Mouse (Mus musculus) layer of hippocampus, adult 8-10 months (tissue): ENCODE measurements at regions not wholly inside any gene's neighbourhood (a gene's known extent, or its start where the extent isn't known, plus 50 kb on each side); places are given as distances from the start of the nearest gene placed in this dataset.
A peak's percentile ranks its signal among the peaks of the same experiment; 100 is the strongest.
"Not testable (repeated sequence)": the region's sequence is repeated elsewhere in the genome, so short reads cannot be mapped to it uniquely, and the experiment has no call there.

Experiments
- DNase-seq, 2 experiments: peaks; one replicate each; pipeline ENCODE4 v3.0.0; 2022; ENCODE audit warnings: low spot score in 2 of 2

GRCm38 (mm10) chr17:14144082-14144481, 60.0 kb downstream of the Dact2 start:
- DNase-seq, result no peak

GRCm38 (mm10) chr17:14141669-14142068, 62.4 kb downstream of the Dact2 start:
- no peak for DNase-seq

GRCm38 (mm10) chr17:14140266-14140665, 63.8 kb downstream of the Dact2 start:
- no peak for DNase-seq

DNA sequence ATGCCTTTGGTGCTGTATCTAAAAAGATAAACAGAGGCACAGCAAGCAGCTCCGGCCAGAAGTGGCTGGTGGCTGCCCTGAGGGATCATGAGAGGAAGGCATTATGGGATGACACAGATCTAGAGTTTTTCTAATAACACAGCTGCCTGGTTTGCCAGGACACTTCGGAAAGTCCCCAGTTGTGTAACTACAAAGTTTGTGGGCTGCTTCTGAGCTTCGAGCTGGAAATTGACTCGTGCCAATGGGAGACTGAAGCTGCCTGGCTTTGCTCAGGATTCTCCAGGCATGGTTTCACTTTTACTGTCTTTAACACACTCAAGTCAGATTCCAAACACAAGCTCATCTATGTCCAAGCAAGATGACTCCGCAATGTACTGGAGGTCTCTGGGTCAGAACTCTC, 65.2 kb downstream of the Dact2 start:
- DNase-seq, result no peak

DNA sequence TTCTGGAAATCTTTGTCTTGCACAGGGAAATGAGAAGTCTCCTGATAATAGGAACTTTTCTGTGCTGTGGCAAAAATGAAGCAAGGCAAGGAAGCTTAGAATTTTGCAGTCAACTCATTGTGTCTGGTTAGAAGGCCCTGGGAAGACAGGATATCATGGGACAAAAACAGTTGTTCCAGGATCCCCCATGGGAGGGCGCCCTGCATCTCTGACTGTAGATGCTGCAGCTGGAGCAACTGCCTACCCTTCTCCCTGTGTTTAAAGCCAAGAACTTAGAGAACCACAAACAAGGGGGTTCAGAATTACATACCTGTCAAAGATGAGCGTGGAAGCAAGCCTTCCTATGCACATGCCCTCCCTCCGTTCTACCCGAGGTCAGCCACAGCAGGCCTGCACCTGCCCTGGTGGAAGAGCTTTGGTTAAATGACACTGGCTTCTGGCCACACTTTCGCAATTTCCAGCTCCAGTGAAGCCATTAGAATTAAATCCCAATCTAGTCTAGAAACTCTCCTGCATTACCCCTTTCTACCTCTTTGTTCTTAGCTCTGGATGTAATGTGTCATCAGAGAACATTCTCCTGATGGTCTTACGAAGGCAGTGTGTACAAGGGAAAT, 67.3 kb downstream of the Dact2 start:
- DNase-seq, result peak; percentile 60 to 84

GRCm38 (mm10) chr17:14134604-14135003, 69.5 kb downstream of the Dact2 start:
- no peak for DNase-seq

DNA sequence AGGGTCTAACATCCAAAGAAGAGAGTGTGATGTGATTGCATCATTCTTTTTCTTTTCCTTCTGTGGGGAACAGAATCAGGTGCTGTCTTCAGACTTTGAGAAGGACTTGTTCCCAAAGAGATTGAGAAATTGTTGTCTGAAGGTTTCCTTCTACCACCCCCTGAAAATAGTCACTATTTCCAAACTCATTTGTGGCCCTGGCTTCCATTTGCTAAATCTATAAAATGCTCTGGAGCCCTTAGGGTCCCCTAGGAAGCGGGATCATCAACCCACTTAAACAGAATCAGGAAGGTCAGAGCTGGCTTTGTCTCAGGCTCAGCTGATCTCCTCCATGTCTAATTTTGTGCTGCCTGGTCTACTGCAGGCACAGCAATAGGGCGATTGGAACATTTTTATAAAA, 70.1 kb downstream of the Dact2 start:
- no peak for DNase-seq

DNA sequence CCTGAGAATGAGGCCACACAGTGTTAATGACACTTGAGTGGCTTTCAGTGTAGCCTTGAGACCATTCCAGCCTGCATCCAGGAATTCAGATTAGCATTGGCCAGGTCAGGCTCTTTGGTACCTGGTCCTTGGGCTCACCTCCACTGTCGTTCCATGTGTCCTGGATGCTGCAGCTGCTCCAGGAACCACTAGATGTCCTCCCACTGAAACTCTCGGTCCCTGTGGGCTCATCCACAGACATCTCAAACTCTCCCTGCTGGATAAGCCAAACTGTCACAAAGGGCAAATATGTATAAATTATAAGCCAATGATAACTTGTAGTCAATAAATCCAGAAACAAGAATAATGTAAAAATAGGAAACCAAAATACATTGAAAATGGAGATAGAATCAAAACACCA, 67.7 kb upstream of the Gm7358 start:
- not testable (repeated sequence) for DNase-seq

GRCm38 (mm10) chr17:14118863-14119262, 59.5 kb upstream of the Gm7358 start:
- DNase-seq, result no peak

DNA sequence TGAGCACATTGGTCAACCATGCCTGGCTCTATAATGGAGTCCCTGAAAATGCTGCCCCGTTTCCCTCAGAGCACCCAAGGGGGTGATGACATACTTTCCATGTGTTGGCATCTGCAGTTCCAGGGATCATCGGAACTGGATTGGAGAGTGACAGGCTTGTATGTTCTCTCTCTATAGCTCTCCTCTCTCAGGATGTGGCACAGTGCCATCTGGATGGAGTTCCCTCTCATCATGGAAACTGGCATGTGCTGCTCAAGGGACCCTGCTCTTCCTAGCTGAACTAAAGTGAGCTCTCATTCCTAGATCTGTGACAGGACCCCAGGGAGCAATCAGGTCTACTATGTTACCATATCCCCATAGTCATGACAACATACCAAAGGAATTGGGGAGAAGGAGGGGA, 56.9 kb upstream of the Gm7358 start:
- DNase-seq, result no peak

DNA sequence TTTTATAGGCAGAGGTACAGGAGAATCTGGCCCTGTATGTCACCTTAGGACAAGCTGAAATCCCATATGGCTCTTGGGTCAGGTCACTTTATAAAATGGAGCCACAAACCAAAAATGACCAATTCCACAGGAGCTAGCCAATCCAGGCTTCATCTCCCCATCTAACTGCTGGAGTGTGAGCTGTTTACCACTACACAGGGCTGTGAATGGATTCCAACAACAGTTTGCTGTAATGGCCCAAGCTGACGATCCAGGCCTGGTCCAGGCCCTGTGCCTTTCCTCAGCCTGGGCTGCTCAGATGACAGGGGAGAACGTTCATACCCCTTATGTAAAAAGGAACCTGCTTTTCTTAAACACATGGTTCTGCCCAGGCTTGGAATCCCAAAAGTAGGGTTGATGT, 55.5 kb upstream of the Gm7358 start:
- no peak for DNase-seq

DNA sequence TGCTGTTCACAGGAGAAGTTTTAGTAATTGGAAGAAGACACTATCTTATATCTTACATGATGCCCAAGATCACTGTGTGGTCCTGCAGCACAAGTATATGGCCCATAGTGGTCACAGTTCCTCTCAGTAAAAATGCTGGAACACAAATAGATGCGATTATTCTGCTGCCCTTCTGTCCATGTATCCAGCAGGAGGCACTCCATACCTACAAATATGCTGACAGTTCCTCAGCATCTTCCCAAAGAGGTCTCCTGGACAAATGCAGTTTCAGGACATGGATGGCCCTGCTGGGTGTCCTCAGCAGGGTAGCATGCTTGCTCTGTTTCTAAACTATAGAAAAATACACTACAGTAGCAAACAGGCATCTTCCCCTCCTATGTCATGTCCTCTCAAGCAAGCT, 52.4 kb upstream of the Gm7358 start:
- peak in 1 of 2 experiments; percentile 24 for DNase-seq
